Mouse (Mus musculus): Measurements from ENCODE around the gene Akt3. TPM values are rescaled to one million over a fixed set of nuclear protein-coding genes. Genes with fewer than 3 reads are reported as not detected.

The Akt3 gene
- polyA plus RNA-seq, 1 experiment: 8.7 TPM

GRCm38 (mm10) chr1:177007405-177007804, 250.6 kb downstream of the Akt3 start:
- no peaks in the 10 kb centered on the region for H3K79me2 ChIP-seq (ENCODE audit: control insufficient read depth, insufficient read depth)

DNA sequence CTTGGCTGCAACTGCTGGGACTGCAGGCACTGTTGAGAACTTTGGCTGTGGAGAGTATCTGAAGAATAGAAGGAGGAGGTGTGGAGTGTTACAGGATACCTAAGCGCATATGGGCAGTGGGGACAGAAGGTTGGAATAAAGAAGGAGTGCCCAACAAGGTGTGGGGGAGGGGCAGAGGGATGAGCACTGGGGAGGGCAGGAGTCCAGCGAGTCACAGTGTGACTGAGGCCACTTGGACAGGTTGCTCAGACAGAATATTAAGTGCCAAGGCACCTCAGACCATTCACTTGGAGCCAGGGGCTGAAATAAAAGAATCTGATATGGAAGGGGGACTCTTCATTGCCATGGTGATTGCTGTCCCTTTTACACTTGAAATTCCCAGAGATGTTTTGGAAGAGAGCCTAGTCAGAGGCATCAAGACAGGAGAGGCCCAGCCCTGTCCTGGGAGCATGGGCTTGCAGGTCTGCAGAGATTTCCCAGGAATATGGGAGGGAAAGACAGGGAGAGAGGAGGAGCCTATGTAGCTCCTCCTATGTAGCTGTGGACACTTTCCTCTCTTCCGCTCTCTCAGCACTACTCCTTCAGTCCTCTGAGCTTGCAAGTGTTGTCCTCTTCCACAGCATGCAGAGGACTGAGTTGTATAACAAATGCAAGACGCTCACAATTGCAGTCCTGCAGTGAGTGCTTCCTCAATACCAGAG, 253.8 kb downstream of the Akt3 start:
- TF ChIP-seq MAX (IDR thresholded peaks at IDR 0.05; ENCODE audit: low read depth) (no peak), MYOD1 (IDR thresholded peaks at IDR 0.05; ENCODE audit: control insufficient read depth in 1 of 3, insufficient read length in 2 of 3, low read depth in 2 of 3) (no peak), CEBPB (IDR thresholded peaks at IDR 0.05; ENCODE audit: insufficient read depth, poor library complexity, severe bottlenecking) (no peak), TCF12 (IDR thresholded peaks at IDR 0.05; ENCODE audit: insufficient read depth, poor library complexity, severe bottlenecking) (no peak), MYOG (IDR thresholded peaks at IDR 0.05; ENCODE audit: control insufficient read depth in 1 of 3, insufficient read depth in 1 of 3, insufficient read length in 2 of 3, low read depth in 2 of 3) (no peak), SRF (IDR thresholded peaks at IDR 0.05; ENCODE audit: control insufficient read depth, insufficient read length, low read depth) (no peak), POLR2A (IDR thresholded peaks at IDR 0.05; ENCODE audit: insufficient read length, low read depth) (no peak)
- Histone ChIP-seq H3K4me3 (no peak overlapping the region), H3K4me2 (ENCODE audit: low read depth) (no peak overlapping the region), H3ac (ENCODE audit: control insufficient read depth, insufficient read length) (no peak overlapping the region), H3K79me2 (ENCODE audit: control insufficient read depth, insufficient read depth) (no peaks in the 10 kb centered on the region), H3K36me3 (ENCODE audit: control insufficient read depth, insufficient read depth) (no peaks in the 10 kb centered on the region), H3K27me3 (ENCODE audit: control insufficient read depth, insufficient read depth, insufficient read length) (no peaks in the 10 kb centered on the region)

More at GRCm38 (mm10) chr1:177007405-177007804, 250.6 kb downstream of the Akt3 start:
- Histone ChIP-seq H3K36me3 (ENCODE audit: control insufficient read depth, insufficient read depth) (no peaks in the 10 kb centered on the region), H3ac (ENCODE audit: control insufficient read depth, insufficient read length) (no peak overlapping the region), H3K4me3 (no peak overlapping the region), H3K27me3 (ENCODE audit: control insufficient read depth, insufficient read depth, insufficient read length) (no peaks in the 10 kb centered on the region), H3K4me2 (ENCODE audit: low read depth) (no peak overlapping the region)
- TF ChIP-seq MAX (IDR thresholded peaks at IDR 0.05; ENCODE audit: low read depth) (no peak), SRF (IDR thresholded peaks at IDR 0.05; ENCODE audit: control insufficient read depth, insufficient read length, low read depth) (no peak), CEBPB (IDR thresholded peaks at IDR 0.05; ENCODE audit: insufficient read depth, poor library complexity, severe bottlenecking) (no peak), POLR2A (IDR thresholded peaks at IDR 0.05; ENCODE audit: insufficient read length, low read depth) (no peak), USF1 (IDR thresholded peaks at IDR 0.05; ENCODE audit: low read depth) (no peak), TCF12 (IDR thresholded peaks at IDR 0.05; ENCODE audit: insufficient read depth, poor library complexity, severe bottlenecking) (no peak), TCF3 (IDR thresholded peaks at IDR 0.05; ENCODE audit: insufficient read length, low read depth) (no peak), POLR2AphosphoS2 (IDR thresholded peaks at IDR 0.05; ENCODE audit: insufficient read length, low read depth) (no peak), MYOG (IDR thresholded peaks at IDR 0.05; ENCODE audit: control insufficient read depth in 1 of 3, insufficient read depth in 1 of 3, insufficient read length in 2 of 3, low read depth in 2 of 3) (no peak), REST (IDR thresholded peaks at IDR 0.05; ENCODE audit: insufficient read depth, insufficient read length) (no peak), E2F4 (IDR thresholded peaks at IDR 0.05; ENCODE audit: insufficient read depth) (no peak), MYOD1 (IDR thresholded peaks at IDR 0.05; ENCODE audit: control insufficient read depth in 1 of 3, insufficient read length in 2 of 3, low read depth in 2 of 3) (no peak)

GRCm38 (mm10) chr1:177002951-177003350, 255.1 kb downstream of the Akt3 start:
- H3K79me2 ChIP-seq (ENCODE audit: control insufficient read depth, insufficient read depth): no peaks in the 10 kb centered on the region
- H3ac ChIP-seq (ENCODE audit: control insufficient read depth, insufficient read length): no peak overlapping the region
- H3K27me3 ChIP-seq (ENCODE audit: control insufficient read depth, insufficient read depth, insufficient read length): no peaks in the 10 kb centered on the region
- TF ChIP-seq USF1 (IDR thresholded peaks at IDR 0.05; ENCODE audit: low read depth) (no peak), CEBPB (IDR thresholded peaks at IDR 0.05; ENCODE audit: insufficient read depth, poor library complexity, severe bottlenecking) (no peak), MAX (IDR thresholded peaks at IDR 0.05; ENCODE audit: low read depth) (no peak), TCF12 (IDR thresholded peaks at IDR 0.05; ENCODE audit: insufficient read depth, poor library complexity, severe bottlenecking) (no peak), MYOD1 (IDR thresholded peaks at IDR 0.05; ENCODE audit: control insufficient read depth in 1 of 3, insufficient read length in 2 of 3, low read depth in 2 of 3) (no peak), TCF3 (IDR thresholded peaks at IDR 0.05; ENCODE audit: insufficient read length, low read depth) (no peak), E2F4 (IDR thresholded peaks at IDR 0.05; ENCODE audit: insufficient read depth) (no peak), SRF (IDR thresholded peaks at IDR 0.05; ENCODE audit: control insufficient read depth, insufficient read length, low read depth) (no peak), REST (IDR thresholded peaks at IDR 0.05; ENCODE audit: insufficient read depth, insufficient read length) (no peak), POLR2AphosphoS2 (IDR thresholded peaks at IDR 0.05; ENCODE audit: insufficient read length, low read depth) (no peak), MYOG (IDR thresholded peaks at IDR 0.05; ENCODE audit: control insufficient read depth in 1 of 3, insufficient read depth in 1 of 3, insufficient read length in 2 of 3, low read depth in 2 of 3) (no peak), POLR2A (IDR thresholded peaks at IDR 0.05; ENCODE audit: insufficient read length, low read depth) (no peak)
- H3K36me3 ChIP-seq (ENCODE audit: control insufficient read depth, insufficient read depth): no peaks in the 10 kb centered on the region
- H3K4me2 ChIP-seq (ENCODE audit: low read depth): no peak overlapping the region
- H3K4me3 ChIP-seq: no peak overlapping the region

GRCm38 (mm10) chr1:176999011-176999410, 259.0 kb downstream of the Akt3 start:
- H3K27me3 ChIP-seq (ENCODE audit: control insufficient read depth, insufficient read depth, insufficient read length): no peaks in the 10 kb centered on the region
- no peaks in the 10 kb centered on the region for H3K79me2 ChIP-seq (ENCODE audit: control insufficient read depth, insufficient read depth)
- TF ChIP-seq POLR2AphosphoS2 (IDR thresholded peaks at IDR 0.05; ENCODE audit: insufficient read length, low read depth) (no peak), MYOG (IDR thresholded peaks at IDR 0.05; ENCODE audit: control insufficient read depth in 1 of 3, insufficient read depth in 1 of 3, insufficient read length in 2 of 3, low read depth in 2 of 3) (no peak), TCF12 (IDR thresholded peaks at IDR 0.05; ENCODE audit: insufficient read depth, poor library complexity, severe bottlenecking) (no peak), POLR2A (IDR thresholded peaks at IDR 0.05; ENCODE audit: insufficient read length, low read depth) (no peak)
- no peaks in the 10 kb centered on the region for H3K36me3 ChIP-seq (ENCODE audit: control insufficient read depth, insufficient read depth)
- no peak overlapping the region for H3ac ChIP-seq (ENCODE audit: control insufficient read depth, insufficient read length)
- H3K4me2 ChIP-seq (ENCODE audit: low read depth): no peak overlapping the region
- no peak overlapping the region for H3K4me3 ChIP-seq

Data from myocyte (in vitro differentiated cells).